Mouse (Mus musculus) cerebellum, adult 2 months (tissue): ENCODE results near the gene Hist1h1e.

Source experiments
- CTCF ChIP-seq: fragments of 200-500 bp; IDR thresholded peaks from 2 replicates; pipeline ENCODE4 v1.5.1; 2011; ENCODE audit warnings: low read depth, mild to moderate bottlenecking, control low read depth, low read length, moderate library complexity, borderline replicate concordance; ENCODE audit not compliant: insufficient read depth
- POLR2A ChIP-seq: fragments of 200-500 bp; IDR thresholded peaks from 2 replicates; pipeline ENCODE4 v1.6.1; 2011; ENCODE audit warnings: low read length, control low read depth, borderline replicate concordance; ENCODE audit not compliant: insufficient read depth

DNA sequence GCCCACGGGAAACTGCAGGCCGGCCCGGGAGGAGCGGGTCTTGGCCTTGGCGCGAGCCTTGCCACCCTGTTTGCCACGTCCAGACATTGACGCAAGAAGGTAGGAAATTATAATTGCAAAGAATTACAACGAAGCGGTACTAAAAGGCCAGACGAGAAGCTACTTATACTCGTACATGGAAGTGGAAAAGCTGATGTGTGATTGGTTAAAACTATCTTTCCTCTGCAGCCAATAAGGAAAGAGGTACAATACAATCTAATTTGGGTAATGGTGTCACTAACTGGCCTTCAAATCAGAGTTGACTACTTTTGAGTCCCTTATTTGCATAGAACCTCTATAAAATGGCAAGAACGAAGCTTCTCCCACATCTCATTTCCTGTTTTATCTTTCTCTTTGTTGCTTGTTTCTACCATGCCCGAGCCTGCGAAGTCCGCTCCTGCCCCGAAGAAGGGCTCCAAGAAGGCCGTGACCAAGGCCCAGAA is 51.3 kb downstream of the Hist1h1e start, which contains the start of the genes Hist1h2ae and Hist1h2bg:
- no peak for TF ChIP-seq CTCF
- no peak for TF ChIP-seq POLR2A
